Mouse (Mus musculus): Measurements from ENCODE around the gene Tmem121. TPM values are rescaled to one million over a fixed set of nuclear protein-coding genes. Genes with fewer than 3 reads are reported as not detected.

Gene Tmem121
- polyA plus RNA-seq, 1 experiment from 2014 or later = 10.5 TPM

DNA sequence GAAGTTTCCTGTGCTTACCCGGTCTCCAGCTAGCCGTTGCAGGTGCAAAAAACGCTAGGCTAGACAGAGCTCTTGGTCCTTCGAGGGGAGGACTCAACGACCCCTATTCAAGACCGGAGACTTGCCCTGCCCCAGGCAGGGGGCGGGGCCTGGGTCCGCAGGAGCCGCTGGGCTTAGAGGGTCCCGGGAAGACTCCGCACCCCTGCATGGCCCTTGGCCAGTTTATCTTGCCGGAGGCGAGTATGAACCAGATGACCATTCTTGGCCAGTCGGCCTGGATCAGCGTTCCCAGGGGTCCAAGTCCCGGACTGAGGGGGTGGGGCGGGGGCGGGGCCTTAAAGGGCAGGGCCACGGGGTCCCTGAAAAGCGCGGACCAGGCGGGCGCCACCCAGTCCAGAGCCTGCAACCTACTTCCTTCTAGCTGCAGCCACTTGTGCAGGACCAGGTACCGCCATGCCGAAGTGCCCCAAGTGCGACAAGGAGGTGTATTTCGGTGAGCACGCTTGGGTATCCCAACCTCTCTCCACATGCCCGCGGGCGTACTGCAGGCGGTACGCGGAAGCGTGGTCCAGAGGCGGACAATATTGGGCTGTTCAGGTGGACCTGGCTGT is 34.0 kb upstream of the Tmem121 start:
- Histone ChIP-seq H3K27me3 (replicated peaks) (peaks cover 11% of the 10 kb centered on the region; the same call in 1 of the 2 replicates), H3K4me1 (peaks cover 30% of the 10 kb centered on the region), H3K27ac (no peak overlapping the region), H3K36me3 (no peaks in the 10 kb centered on the region), H3K4me2 (peak overlapping the region; percentile 88), H3K9me3 (no peaks in the 10 kb centered on the region), H3K4me3 (replicated peaks) (peak overlapping the region; percentile 45), H3K9ac (0 out of 2 replicates have a peak overlapping the region, but pooled peaks have one; percentile 1)
- no peak for ATAC-seq (ENCODE audit: insufficient read depth, low FRiP score, low read depth)
- under 1% methylated on average over 36 of the region's 36 CpGs for WGBS

GRCm38 (mm10) chr12:113152272-113152661 is 33.5 kb upstream of the Tmem121 start:
- H3K9me3 ChIP-seq = no peaks in the 10 kb centered on the region
- peak overlapping the region; percentile 88 for H3K4me2 ChIP-seq
- H3K36me3 ChIP-seq = no peaks in the 10 kb centered on the region
- H3K9ac ChIP-seq = 0 out of 2 replicates have a peak overlapping the region, but pooled peaks have one; percentile 1
- ATAC-seq (ENCODE audit: insufficient read depth, low FRiP score, low read depth) = no peak
- peak overlapping the region; percentile 45 for H3K4me3 ChIP-seq (replicated peaks)
- H3K27me3 ChIP-seq (replicated peaks) = peaks cover 11% of the 10 kb centered on the region; the same call in 1 of the 2 replicates
- WGBS = 23% methylated on average over 19 of the region's 19 CpGs
- H3K4me1 ChIP-seq = peaks cover 32% of the 10 kb centered on the region
- no peak overlapping the region for H3K27ac ChIP-seq

DNA sequence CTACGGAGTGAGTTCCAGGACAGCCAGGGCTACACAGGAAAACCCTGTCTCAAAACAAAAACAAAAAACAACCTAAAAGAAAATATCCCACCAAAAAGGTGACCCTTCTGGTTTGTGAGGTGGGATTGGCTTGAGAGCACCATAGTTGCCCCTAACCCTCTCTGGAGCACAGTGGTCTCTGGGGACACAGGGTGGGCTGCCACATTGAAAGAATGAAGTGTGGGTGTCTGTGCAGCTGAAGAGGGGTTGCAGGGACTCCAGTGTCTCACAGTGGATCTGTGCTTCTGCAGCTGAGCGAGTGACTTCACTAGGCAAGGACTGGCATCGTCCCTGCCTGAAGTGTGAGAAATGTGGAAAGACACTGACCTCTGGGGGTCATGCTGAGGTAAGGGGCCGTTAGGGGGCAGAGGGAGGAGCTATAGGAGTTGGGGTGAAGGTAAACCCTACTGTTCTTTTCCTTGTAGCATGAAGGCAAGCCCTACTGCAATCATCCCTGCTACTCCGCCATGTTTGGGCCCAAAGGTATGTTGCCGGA is 32.7 kb upstream of the Tmem121 start:
- no peaks in the 10 kb centered on the region for H3K9me3 ChIP-seq
- H3K4me3 ChIP-seq (replicated peaks) = no peak overlapping the region
- 0 out of 2 replicates have a peak, but pooled peaks cover 11% of the 10 kb centered on the region for H3K27me3 ChIP-seq (replicated peaks)
- no peak overlapping the region for H3K9ac ChIP-seq
- ATAC-seq (ENCODE audit: insufficient read depth, low FRiP score, low read depth) = no peak
- no peaks in the 10 kb centered on the region for H3K36me3 ChIP-seq
- WGBS = 78% methylated on average over 6 of the region's 6 CpGs
- no peak overlapping the region for H3K4me2 ChIP-seq
- peaks cover 33% of the 10 kb centered on the region for H3K4me1 ChIP-seq
- no peak overlapping the region for H3K27ac ChIP-seq

DNA sequence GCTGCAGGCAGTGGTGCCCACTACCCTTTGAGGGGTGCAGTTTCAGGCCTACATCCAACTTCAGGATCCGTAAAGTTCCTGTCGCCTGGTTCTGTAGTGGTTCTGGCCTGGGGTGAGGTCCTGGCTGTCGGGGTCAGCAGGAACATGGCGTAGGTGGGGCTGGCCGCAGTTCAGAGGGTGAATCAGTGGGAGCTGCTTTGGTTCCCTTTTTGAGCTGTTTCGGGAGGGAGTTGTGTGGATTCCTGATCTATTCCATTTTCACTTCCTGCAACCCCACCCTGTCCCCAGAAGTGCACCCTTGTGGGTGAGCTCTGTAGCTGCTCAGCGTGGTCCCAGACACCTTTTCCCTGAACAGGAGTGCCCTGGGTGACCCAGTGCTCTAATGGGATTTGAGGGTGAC is 31.8 kb upstream of the Tmem121 start:
- no peaks in the 10 kb centered on the region for H3K9me3 ChIP-seq
- no peak overlapping the region for H3K9ac ChIP-seq
- H3K36me3 ChIP-seq = no peaks in the 10 kb centered on the region
- peaks cover 33% of the 10 kb centered on the region for H3K4me1 ChIP-seq
- 0 out of 2 replicates have a peak, but pooled peaks cover 11% of the 10 kb centered on the region for H3K27me3 ChIP-seq (replicated peaks)
- ATAC-seq (ENCODE audit: insufficient read depth, low FRiP score, low read depth) = no peak
- no peak overlapping the region for H3K4me3 ChIP-seq (replicated peaks)
- no peak overlapping the region for H3K4me2 ChIP-seq
- H3K27ac ChIP-seq = no peak overlapping the region
- WGBS = 94% methylated on average over 7 of the region's 7 CpGs

DNA sequence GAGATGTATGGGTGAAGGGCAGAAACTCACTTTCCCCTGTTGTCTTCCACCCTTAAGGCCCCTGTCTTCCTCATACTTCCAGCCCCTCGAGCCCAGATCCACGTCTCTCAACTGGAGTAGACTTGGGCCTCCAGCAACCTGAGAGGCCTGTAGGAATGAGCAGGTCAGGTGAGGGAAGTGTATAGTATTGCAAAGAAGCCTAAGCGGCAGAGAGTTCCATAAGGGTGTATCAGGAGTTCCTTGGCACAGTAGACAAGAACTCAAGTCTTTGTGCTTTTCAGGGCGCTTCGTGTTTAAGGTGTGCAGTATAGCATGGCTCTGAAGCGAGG is 31.0 kb upstream of the Tmem121 start:
- no peaks in the 10 kb centered on the region for H3K36me3 ChIP-seq
- H3K4me1 ChIP-seq = peaks cover 33% of the 10 kb centered on the region
- 0 out of 2 replicates have a peak, but pooled peaks cover 11% of the 10 kb centered on the region for H3K27me3 ChIP-seq (replicated peaks)
- peak overlapping the region; percentile 87 for H3K4me2 ChIP-seq
- 80% methylated on average over 6 of the region's 6 CpGs for WGBS
- H3K4me3 ChIP-seq (replicated peaks) = peak overlapping the region; percentile 56
- H3K9me3 ChIP-seq = no peaks in the 10 kb centered on the region
- ATAC-seq (ENCODE audit: insufficient read depth, low FRiP score, low read depth) = no peak
- no peak overlapping the region for H3K9ac ChIP-seq
- H3K27ac ChIP-seq = peak overlapping the region; percentile 91; the same call in 1 of the 2 replicates

DNA sequence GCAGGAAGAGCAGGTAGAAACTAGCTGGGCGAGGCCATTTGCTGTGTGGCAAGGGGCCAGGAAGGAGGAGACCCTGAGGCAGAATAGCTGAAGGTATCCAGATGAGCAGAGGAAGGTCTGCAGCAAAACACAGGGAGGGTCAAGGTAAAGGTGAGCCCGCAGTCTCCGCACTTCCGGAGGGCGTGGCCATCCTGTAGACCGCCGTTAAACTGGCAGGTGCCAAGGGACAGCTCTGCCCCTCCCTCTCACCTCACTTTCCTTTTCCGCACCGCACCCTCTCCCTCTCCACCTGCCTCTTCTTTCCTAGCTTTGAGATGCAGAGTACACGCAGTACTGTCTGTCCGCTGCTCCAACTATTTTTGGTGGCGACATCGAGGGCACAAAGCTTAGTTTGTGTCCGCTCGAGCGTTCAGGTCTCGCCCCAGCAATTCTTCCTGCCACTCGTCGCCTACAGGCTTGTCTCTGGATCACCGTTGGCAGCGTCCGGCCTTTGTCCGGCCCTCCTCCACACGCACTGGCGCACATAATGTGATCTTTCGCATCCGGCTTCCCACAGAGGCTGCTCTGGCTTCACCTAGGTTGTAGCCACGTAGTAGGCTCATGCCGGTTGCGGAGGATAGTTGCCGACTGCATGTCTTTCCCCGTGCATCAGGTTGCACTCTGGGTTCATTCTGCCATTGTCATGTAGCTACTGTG is 30.5 kb upstream of the Tmem121 start:
- Histone ChIP-seq H3K9me3 (no peaks in the 10 kb centered on the region), H3K4me2 (peak overlapping the region; percentile 87), H3K4me1 (peaks cover 33% of the 10 kb centered on the region), H3K9ac (peak overlapping the region; percentile 55), H3K36me3 (no peaks in the 10 kb centered on the region), H3K27me3 (replicated peaks) (0 out of 2 replicates have a peak, but pooled peaks cover 11% of the 10 kb centered on the region), H3K4me3 (replicated peaks) (peak overlapping the region; percentile 56), H3K27ac (peak overlapping the region; percentile 91)
- WGBS = 6% methylated on average over 31 of the region's 32 CpGs
- ATAC-seq (ENCODE audit: insufficient read depth, low FRiP score, low read depth) = no peak

DNA sequence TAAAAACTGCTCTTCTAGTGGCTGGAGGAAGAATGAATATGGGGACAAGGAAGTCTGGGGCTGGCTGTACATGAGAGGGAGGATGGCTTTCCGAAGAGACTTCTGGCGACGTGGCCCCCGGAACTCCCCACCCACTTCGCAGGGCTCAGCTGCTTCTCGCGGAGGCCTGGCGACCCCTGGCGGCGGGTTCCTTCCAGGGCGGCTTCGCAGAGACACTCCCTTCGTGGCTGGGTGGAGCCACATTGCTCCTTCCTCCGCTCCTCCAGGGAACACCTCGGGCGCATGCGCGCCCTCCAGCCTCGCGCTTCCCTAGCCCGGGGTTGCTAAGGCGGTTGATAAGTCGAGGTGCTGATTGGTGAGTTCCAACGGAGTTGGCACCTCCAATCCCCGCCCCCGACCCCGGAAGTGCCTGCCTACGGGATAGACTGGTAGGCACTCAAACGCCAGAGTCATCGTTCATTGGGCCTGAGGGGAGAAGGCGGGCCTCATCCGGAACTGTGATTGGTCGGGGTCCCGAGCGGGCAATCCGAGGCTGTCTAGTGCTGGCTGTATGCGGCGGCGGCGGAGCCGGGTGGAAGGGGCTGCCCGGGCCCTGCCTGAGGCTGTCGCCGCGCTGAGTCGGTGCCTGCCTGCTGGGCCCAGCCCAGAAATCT is 29.7 kb upstream of the Tmem121 start, which contains the start of gene Tedc1:
Gene Tedc1, plus strand, starts transcription at position 535 of the 653 bp plus-strand sequence.
- Histone ChIP-seq H3K36me3 (no peaks in the 10 kb centered on the region), H3K9ac (peak within 1 kb of the TSS; percentile 55), H3K4me2 (peak within 1 kb of the TSS; percentile 87), H3K4me1 (peaks cover 33% of the 10 kb centered on the region), H3K4me3 (replicated peaks) (peak within 1 kb of the TSS; percentile 56), H3K9me3 (no peaks in the 10 kb centered on the region), H3K27ac (peak within 1 kb of the TSS; percentile 91), H3K27me3 (replicated peaks) (0 out of 2 replicates have a peak, but pooled peaks cover 6% of the 10 kb centered on the region)
- WGBS = under 1% methylated on average over 46 of the region's 46 CpGs
- ATAC-seq (ENCODE audit: insufficient read depth, low FRiP score, low read depth) = peak; percentile 95

DNA sequence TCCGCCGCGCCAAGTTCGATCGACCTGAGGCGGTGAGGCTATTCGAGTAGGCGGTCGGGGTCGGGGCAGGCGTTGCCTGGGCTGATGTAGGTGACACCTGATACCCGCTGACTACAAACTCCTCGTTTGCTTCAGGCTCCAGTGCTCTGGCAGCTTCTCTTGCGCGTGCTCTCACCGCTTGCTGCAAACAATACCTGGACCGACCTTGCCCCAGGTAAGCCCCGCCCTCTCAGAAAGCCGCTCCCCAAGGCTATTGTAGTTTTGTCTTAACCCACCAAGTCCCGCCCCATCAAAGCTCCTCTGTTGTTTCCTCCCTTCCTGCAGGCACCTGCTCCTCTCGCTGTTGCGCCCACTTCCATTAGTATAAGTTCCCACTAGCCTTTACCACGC is 29.2 kb upstream of the Tmem121 start:
- Histone ChIP-seq H3K9ac (peak overlapping the region; percentile 32), H3K9me3 (no peaks in the 10 kb centered on the region), H3K4me2 (peak overlapping the region; percentile 69), H3K36me3 (no peaks in the 10 kb centered on the region), H3K27ac (peak overlapping the region; percentile 71), H3K27me3 (replicated peaks) (0 out of 2 replicates have a peak, but pooled peaks cover 6% of the 10 kb centered on the region), H3K4me3 (replicated peaks) (peak overlapping the region; percentile 56), H3K4me1 (peaks cover 30% of the 10 kb centered on the region)
- whole genome bisulfite sequencing = under 1% methylated on average over 23 of the region's 23 CpGs
- peak; percentile 23; the same call in 1 of the 2 replicates for ATAC-seq (ENCODE audit: insufficient read depth, low FRiP score, low read depth)

DNA sequence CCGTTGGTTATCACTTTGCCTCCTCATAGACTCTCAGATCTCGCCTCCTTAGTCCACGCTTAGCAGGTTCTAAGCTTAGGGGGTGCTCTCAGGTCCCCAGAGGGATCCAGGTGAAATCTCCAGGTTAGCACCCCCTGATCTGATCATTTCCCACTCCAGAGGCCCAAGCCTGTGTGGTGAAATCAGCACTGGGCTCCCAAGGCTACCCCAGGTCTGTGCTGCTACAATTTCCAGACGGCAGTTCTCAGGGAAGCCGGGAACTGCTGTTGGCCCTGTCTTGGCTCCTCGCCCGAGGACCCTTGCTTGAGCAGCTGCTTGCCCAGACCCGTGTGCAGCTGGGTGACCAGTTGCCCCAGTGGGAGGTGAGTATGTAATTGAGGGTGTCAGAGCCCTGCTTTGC is 28.7 kb upstream of the Tmem121 start:
- 28% methylated on average over 8 of the region's 8 CpGs for WGBS
- Histone ChIP-seq H3K4me2 (peak overlapping the region; percentile 69), H3K36me3 (no peaks in the 10 kb centered on the region), H3K9ac (peak overlapping the region; percentile 32), H3K4me1 (peaks cover 26% of the 10 kb centered on the region), H3K4me3 (replicated peaks) (peak overlapping the region; percentile 56), H3K27me3 (replicated peaks) (0 out of 2 replicates have a peak, but pooled peaks cover 6% of the 10 kb centered on the region), H3K27ac (peak overlapping the region; percentile 71), H3K9me3 (no peaks in the 10 kb centered on the region)
- ATAC-seq (ENCODE audit: insufficient read depth, low FRiP score, low read depth) = no peak

DNA sequence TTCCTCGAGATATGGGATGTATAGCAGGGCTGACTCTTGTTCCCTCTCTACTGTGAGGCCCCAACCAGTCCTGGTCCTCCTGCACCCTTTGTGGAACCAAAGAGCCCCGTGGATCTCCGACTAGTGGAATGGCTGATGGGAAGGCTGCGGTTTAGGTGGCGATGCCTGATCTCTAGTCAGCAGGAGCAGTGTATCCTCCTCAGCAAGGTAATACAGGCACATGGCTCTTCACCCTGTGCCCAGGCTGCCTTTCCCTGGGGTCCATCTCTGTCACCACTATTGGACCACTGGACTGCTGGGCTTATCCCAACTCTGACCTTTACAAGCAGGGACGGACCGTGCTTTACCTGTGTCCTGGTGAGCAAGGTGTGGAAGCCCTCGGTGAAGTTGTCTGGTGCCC is 28.2 kb upstream of the Tmem121 start:
- H3K9me3 ChIP-seq = no peaks in the 10 kb centered on the region
- WGBS = 83% methylated on average over 8 of the region's 8 CpGs
- peak overlapping the region; percentile 69 for H3K4me2 ChIP-seq
- H3K4me1 ChIP-seq = peaks cover 21% of the 10 kb centered on the region
- ATAC-seq (ENCODE audit: insufficient read depth, low FRiP score, low read depth) = no peak
- H3K27me3 ChIP-seq (replicated peaks) = 0 out of 2 replicates have a peak, but pooled peaks cover 2% of the 10 kb centered on the region
- no peaks in the 10 kb centered on the region for H3K36me3 ChIP-seq
- H3K27ac ChIP-seq = no peak overlapping the region
- no peak overlapping the region for H3K9ac ChIP-seq
- no peak overlapping the region for H3K4me3 ChIP-seq (replicated peaks)

- H3K4me1 ChIP-seq = peaks cover 21% of the 10 kb centered on the region
- ATAC-seq (ENCODE audit: insufficient read depth, low FRiP score, low read depth) = no peak
Observed at GRCm38 (mm10) chr12:113157971-113158370, 27.8 kb upstream of the Tmem121 start.

More at GRCm38 (mm10) chr12:113157971-113158370, 27.8 kb upstream of the Tmem121 start:
- no peak overlapping the region for H3K9ac ChIP-seq
- no peaks in the 10 kb centered on the region for H3K27me3 ChIP-seq (replicated peaks)
- H3K4me3 ChIP-seq (replicated peaks) = no peak overlapping the region
- no peaks in the 10 kb centered on the region for H3K9me3 ChIP-seq
- no peaks in the 10 kb centered on the region for H3K36me3 ChIP-seq
- H3K4me2 ChIP-seq = no peak overlapping the region
- no peak overlapping the region for H3K27ac ChIP-seq
- WGBS = 89% methylated on average over 8 of the region's 8 CpGs

Data from stomach, embryonic 15.5 days (tissue).